Mouse (Mus musculus): ENCODE measurements around the gene Mtx1.
"Not testable (repeated sequence)": the region's sequence is repeated elsewhere in the genome, so short reads cannot be mapped to it uniquely, and the experiment has no call there.

The Mtx1 gene

GRCm38 (mm10) chr3:89242331-89242895, 15.5 kb upstream of the Mtx1 start:
- DNase-seq (ENCODE audit: low spot score in 2 of 2) = no peak

- no peak for DNase-seq (ENCODE audit: low spot score in 2 of 2)
These were observed 11.6 kb upstream of the Mtx1 start for GRCm38 (mm10) chr3:89238494-89238893.

DNA sequence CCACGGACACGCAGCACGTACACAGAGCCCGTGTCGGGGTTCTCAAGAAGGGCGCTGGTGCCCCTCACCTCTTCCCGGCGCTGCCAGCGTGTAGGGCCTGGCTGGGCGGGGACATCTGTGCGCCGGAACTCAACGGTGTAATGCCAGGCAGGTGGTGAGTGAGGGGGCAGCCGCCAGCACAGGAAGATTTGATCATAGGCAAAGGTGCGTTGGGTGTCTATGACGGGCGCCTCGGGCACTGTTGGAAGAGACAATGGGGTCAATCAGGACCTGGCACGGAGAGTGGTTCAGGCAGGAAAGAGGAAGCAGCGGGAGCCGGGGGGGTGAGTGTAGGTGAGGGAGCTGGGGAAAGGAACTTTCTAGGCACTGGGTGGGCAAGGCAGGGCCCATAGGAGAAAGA, 10.8 kb upstream of the Mtx1 start:
- no peak for DNase-seq (ENCODE audit: low spot score in 2 of 2)

- DNase-seq (ENCODE audit: low spot score in 2 of 2) = no peak
These were observed 9.6 kb upstream of the Mtx1 start for GRCm38 (mm10) chr3:89236516-89236915.

DNA sequence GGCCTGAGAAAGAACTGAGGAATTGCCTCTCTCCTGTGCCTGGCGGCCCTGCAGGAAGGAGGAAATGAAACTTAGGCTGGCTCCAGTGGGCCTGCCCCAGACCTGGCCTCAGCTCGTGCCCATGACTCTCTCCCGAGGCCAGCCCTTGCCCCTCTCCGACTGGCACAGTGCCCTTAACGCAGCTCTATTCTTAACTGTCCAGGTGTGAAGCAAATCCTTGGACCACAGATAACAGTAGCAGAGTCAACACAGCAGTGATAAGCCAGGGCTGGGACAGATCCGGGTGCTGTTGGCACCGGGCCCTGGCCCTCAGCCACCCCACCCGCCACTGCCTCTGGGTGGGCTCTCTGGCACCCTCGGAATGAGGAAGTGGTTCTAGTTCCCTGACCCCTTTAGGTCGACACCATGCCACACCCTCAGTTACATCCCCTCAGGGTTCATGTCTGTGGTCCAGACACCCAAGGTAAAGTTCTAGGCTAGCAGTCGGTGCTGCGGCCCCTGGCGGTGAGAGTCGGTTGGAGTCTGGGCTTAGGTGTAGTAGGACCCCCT, 6.7 kb upstream of the Mtx1 start:
- DNase-seq (ENCODE audit: low spot score in 2 of 2) = no peak

DNA sequence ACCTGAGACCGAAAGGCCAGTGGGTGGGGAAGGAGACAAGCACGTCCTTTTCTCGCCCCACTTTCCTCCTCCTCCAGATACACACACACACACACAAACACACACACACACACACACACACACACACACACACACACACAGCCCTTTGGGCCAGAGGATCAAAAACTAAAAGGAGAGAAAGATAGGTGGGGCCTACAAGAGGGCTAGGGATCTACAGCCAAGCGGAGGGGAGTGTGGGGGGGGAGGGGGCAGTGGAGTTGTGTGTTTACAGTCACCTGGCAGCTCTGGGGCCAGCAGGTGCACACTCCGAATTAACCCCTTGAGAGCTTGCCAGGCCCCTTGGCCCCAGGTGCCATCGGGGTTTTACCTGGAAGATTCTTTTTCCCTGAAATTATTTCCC, 5.7 kb upstream of the Mtx1 start:
- no peak for DNase-seq (ENCODE audit: low spot score in 2 of 2)

DNA sequence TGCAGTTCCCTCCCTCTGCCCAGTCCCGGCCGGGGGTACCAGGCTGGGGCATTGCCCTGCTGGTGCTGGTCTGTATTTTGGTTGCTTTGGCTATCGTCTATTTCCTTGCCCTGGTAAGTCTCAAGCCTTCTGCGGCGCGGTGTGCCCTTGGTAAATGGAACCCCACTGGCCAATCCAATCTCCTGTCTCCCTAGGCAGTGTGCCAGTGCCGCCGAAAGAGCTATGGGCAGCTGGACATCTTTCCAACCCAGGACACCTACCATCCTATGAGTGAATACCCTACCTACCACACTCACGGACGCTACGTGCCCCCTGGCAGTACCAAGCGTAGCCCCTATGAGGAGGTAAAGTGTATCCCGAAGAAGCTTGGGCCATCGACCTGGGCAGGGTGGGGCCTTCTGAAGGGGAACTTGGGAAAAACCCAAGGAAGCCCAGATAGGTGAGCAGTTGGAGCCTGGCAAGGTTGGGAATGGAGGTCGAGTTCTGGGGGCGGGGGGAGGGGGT, 4.9 kb upstream of the Mtx1 start:
- DNase-seq (ENCODE audit: low spot score in 2 of 2) = no peak

DNA sequence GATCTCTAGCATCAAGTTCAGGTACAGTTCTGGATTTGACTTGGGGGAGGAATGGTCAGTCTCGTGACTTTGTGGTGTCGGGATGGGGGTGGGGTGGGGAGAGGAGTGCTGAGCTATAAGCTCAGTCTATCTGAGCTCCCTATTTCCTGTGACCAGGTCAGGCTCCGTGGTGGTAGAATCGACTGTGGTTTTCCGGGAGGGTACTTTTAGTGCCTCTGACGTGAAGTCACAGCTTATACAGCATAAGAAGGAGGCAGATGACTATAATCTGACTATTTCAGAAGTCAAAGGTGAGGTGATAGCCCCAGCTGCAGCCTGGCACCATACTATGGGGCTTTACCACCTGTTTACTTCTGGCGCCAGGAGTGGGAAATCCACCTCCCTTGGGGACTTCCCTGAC, 4.5 kb upstream of the Mtx1 start:
- DNase-seq (ENCODE audit: low spot score in 2 of 2) = no peak

DNA sequence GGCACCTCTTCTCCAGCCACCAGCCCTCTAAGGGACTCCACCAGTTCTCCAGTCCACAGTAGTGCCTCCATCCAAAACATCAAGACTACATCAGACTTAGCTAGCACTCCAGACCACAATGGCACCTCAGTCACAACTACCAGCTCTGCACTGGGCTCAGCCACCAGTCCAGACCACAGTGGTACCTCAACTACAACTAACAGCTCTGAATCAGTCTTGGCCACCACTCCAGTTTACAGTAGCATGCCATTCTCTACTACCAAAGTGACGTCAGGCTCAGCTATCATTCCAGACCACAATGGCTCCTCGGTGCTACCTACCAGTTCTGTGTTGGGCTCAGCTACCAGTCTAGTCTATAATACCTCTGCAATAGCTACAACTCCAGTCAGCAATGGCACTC, 3.7 kb upstream of the Mtx1 start:
- DNase-seq (ENCODE audit: low spot score in 2 of 2) = no peak

GRCm38 (mm10) chr3:89229276-89229675, 2.4 kb upstream of the Mtx1 start:
- no peak for DNase-seq (ENCODE audit: low spot score in 2 of 2)

- DNase-seq (ENCODE audit: low spot score in 2 of 2) = no peak
These were observed 1.9 kb upstream of the Mtx1 start, which contains the start of gene Muc1 for GRCm38 (mm10) chr3:89228836-89229235. TSS of gene Muc1 (plus strand) at chr3:89229057.

DNA sequence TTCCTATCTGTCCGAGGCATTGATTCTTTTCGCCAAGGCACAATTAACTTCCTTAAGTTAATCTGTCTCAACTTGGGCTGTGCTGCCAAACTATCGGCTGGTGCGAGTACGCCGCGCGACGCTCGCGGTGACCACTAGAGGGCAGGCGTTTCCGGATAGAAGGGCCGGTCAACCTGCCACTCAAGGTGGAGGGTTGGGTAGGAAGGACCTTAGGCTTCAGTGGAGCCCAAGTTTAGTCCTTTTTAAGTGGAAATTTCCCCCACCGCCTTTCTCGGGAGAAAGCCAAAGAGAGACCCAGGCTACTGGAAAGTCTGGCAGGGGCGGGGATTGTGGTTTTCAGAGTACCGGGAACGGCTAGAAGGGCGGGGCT, 1.3 kb upstream of the Mtx1 start:
- DNase-seq (ENCODE audit: low spot score in 2 of 2) = peak; percentile 83 to 88

DNA sequence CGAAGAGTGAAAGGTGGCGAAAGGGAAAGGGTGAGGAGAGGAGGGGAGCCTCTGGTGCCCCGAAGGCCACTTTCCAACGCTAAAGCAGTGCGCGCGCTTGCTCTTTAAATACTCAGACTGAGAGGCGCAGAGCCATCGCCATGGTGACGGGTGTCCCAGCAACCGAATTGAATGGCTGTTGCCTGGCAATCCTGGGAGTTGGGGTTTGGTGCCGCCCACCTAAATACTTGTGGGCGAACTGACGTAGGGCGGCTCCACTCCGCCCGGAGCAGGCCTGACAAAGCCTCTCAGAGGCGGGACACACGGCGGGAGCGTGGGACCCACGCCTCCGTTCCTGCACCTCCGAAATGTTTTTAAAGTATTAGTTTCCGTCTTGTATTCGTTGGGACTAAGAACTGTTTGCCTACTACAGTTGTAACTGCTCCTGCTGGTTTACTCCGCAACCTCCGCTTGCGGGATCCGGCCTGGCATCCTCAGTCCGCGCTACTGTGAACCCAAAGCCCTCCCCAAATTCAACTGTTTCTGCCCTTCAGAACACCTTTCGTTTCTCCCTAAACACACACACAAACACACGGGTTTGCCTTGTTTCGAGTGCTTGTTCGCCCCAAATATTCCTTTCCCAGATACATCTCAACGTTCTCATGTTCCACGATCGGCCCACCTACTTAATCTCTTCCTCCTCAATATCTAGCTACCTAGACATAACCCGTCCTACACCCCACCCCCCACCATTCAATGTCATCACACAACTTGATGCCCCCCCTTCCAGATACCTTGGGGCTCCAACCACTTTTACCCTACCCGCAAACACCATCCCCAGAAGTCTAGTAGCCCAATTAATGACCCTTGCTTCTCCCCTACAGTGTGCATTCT, 655 bp upstream of the Mtx1 start:
- peak; percentile 71 to 80 for DNase-seq (ENCODE audit: low spot score in 2 of 2)

DNA sequence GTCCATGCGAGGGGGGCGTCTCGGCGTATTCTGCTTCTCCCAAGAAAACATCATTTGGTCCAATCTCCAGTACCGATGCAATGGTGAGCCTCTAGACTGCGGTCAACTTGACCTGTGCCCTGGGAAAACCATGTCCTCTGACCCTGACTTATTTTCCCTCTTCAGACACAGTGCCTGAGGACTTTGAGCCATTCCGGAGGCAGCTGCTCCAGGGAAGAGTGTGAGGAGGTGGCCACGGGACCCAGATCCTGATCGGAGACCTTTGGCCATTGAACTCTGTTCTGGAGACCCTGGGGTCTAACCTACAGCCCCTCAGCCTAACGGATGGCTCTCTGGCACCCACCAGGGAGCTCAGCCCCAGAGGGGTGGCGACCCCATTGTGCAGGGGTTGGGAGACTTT, 527 bp downstream of the Mtx1 start:
- no peak for DNase-seq (ENCODE audit: low spot score in 2 of 2)

DNA sequence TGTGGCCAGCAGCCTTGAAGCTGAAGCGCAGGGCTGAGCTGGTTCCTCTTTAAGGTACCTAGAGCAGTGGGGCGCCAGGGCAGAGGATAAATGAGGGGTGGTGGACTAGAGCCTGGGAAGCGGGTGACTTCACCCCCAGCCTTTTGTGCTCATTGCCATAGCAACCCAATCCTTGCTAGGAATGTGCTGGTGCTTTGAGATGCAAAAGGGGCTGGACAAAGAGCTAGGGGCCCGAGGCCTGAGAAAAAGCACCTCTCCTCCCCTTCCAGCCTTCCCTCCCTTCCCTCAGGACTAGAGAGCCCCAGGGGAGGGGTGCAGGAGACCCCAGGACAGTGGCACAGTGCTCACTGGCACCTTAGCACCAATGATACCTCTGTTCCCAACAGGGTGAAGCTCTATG, 970 bp downstream of the Mtx1 start:
- no peak for DNase-seq (ENCODE audit: low spot score in 2 of 2)

DNA sequence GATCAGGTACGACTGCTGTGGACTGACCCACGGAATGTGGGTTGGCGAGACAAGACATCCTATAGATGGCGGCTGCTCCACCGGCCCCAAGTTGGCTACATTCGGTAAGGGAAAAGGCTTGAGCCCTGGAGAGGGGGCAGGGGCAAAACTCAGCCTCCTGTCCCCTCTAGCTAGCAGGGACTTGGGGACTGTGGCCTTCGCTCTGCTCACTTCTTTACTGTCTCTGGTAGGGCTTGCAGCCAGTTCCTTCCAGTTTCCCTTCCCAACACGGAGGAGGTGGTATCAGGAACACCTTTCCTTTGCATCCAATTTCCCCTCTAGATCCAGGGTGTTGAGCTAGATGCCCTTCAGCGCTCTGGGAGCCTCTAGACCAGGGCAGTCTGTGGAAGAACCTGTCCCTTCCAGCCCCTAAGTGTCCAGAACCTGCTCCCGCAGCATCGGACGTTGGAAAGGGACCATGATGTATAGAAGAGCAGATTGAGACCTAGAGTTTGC, 1.5 kb downstream of the Mtx1 start:
- DNase-seq (ENCODE audit: low spot score in 2 of 2) = no peak

DNA sequence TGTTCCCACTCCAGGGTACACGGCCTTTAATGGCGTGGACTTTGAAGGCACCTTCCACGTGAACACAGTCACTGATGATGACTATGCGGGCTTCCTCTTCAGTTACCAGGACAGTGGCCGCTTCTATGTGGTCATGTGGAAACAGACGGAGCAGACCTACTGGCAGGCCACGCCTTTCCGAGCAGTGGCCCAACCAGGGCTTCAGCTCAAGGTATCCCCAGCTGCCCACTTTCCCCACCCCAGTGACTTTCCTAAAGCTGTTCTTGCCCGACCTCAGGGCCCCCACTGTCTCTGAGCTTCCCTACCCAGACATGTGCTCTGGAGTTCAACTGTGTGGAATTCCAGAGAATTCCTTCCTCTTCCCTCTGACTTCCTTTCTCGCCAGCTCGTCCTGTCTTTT, 2.1 kb downstream of the Mtx1 start:
- DNase-seq (ENCODE audit: low spot score in 2 of 2) = no peak

DNA sequence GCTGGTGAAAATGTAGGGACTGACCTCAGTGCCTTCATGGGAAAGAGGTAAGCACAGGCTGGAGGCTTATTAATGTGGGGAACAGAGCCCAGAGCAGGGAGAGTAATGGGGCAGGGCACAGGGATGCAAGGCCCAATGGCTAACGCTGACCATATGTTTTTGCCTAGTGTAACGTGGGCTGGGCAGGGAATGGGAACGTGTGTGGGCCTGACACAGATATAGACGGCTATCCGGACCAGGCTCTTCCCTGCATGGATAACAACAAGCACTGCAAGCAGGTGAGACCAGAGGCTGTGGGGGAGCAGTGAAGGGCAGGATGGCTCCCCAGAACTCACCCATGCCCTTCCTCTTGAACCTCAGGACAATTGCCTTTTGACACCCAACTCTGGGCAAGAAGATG, 5.7 kb downstream of the Mtx1 start:
- no peak for DNase-seq (ENCODE audit: low spot score in 2 of 2)

DNA sequence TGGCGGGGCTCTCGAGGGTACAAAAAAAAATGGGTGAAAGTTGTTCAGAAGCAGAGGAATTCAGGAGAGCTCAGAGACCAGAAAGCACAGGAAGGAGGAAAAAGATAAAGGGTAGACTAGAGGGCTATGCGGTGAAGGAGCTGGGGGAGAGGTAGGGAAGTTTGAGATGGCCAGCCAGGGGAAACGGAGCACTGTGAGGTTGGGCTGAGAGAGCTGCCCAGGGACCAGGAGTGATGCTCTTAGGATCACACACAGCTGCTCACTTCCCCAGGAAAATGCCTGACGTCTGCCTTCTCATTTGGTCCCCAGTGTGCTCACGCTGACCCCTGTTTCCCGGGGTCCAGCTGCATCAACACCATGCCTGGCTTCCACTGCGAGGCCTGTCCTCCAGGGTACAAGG, 7.3 kb downstream of the Mtx1 start:
- no peak for DNase-seq (ENCODE audit: low spot score in 2 of 2)

GRCm38 (mm10) chr3:89218271-89218670, 8.6 kb downstream of the Mtx1 start:
- no peak for DNase-seq (ENCODE audit: low spot score in 2 of 2)

DNA sequence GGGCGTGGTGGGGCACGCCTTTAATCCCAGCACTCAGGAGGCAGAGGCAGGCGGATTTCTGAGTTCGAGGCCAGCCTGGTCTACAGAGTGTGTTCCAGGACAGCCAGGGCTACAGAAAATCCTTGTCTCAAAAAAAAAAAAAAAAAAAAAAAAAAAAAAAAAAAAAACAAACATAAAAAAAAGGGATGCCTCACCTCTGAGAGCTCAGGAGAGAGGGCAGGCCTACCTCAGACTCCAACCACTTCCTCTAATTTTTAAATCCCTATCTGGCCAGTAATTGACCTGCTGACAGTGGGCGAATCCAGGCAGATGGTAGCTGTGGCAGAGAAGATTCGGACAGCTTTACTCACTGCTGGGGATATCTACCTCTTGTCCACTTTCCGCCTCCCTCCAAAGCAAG, 10.5 kb downstream of the Mtx1 start:
- not testable (repeated sequence) for DNase-seq (ENCODE audit: low spot score in 2 of 2)

- peak; percentile 77 to 81 for DNase-seq (ENCODE audit: low spot score in 2 of 2)
These were observed 11.0 kb downstream of the Mtx1 start for GRCm38 (mm10) chr3:89215853-89216252.

Measured in urinary bladder, postnatal 36 days (tissue).